Mouse (Mus musculus): ENCODE data around the gene Cmtm6.

GRCm38 (mm10) chr9:114752863-114753484 is 22.1 kb downstream of the Cmtm6 start:
- TF ChIP-seq GATA1 (IDR thresholded peaks at IDR 0.05; ENCODE audit: borderline replicate concordance, low read length) (no peak), FLI1 (IDR thresholded peaks at IDR 0.05; ENCODE audit: low read length) (peak; percentile 77; the same call in 1 of the 2 replicates)

All from megakaryocyte, embryonic 14.5 days (primary cell).